Mouse (Mus musculus) large intestine, adult 2 months (tissue): ENCODE measurements around the gene Selenos. TPM values are rescaled to one million over a fixed set of nuclear protein-coding genes. Genes with fewer than 3 reads are reported as not detected.

Experiments
- DNase-seq: peaks from one replicate; pipeline ENCODE4 v3.0.0-alpha.2; 2012; ENCODE audit warnings: low read depth, low spot score
- WGBS: fragments of 180-500 bp; shearing (Covaris S2); methylation state at CpG from one replicate; pipeline ENCODE4 v1.1.7; 2018; 5-methylcytosine and 5-hydroxymethylcytosine counted together
- polyA plus RNA-seq: library from polyadenylated mRNA; depleted of rRNA; stranded (reverse); fragments of >200 nt; gene quantifications from 2 replicates; pipeline ENCODE4 v1.2.3, GENCODE M21; 2012

Gene Selenos
- polyA plus RNA-seq, 1 experiment: 84.3 TPM

GRCm38 (mm10) chr7:66113561-66113960 is 34.1 kb downstream of the Selenos start:
- WGBS: 83% methylated on average over 3 of the region's 3 CpGs
- no peak for DNase-seq

- WGBS: 79% methylated on average over 11 of the region's 11 CpGs
- DNase-seq: no peak
Observed at GRCm38 (mm10) chr7:66115821-66116343, 36.4 kb downstream of the Selenos start.

GRCm38 (mm10) chr7:66116906-66117482 is 37.5 kb downstream of the Selenos start:
- 51% methylated on average over 8 of the region's 8 CpGs for WGBS
- no peak for DNase-seq

GRCm38 (mm10) chr7:66118046-66118445 is 38.6 kb downstream of the Selenos start:
- DNase-seq: no peak
- 84% methylated on average over 3 of the region's 3 CpGs for WGBS

GRCm38 (mm10) chr7:66118796-66119195 is 39.3 kb downstream of the Selenos start:
- no peak for DNase-seq
- WGBS: 85% methylated on average over 7 of the region's 7 CpGs

GRCm38 (mm10) chr7:66120139-66120538 is 40.7 kb downstream of the Selenos start:
- no peak for DNase-seq
- 71% methylated on average over 1 of the region's 1 CpGs for WGBS

- 76% methylated on average over 7 of the region's 7 CpGs for WGBS
- DNase-seq: no peak
Observed at GRCm38 (mm10) chr7:66120702-66121396, 41.4 kb downstream of the Selenos start.

GRCm38 (mm10) chr7:66124551-66124968 is 45.1 kb downstream of the Selenos start:
- WGBS: 9% methylated on average over 11 of the region's 11 CpGs
- no peak for DNase-seq

GRCm38 (mm10) chr7:66125368-66125767 is 45.9 kb downstream of the Selenos start:
- no peak for DNase-seq
- WGBS: 86% methylated on average over 14 of the region's 14 CpGs

GRCm38 (mm10) chr7:66127951-66128645 is 48.6 kb downstream of the Selenos start:
- WGBS: 85% methylated on average over 4 of the region's 4 CpGs

GRCm38 (mm10) chr7:66128857-66129256 is 49.4 kb downstream of the Selenos start:
- no peak for DNase-seq
- 40% methylated on average over 3 of the region's 3 CpGs for WGBS

More at GRCm38 (mm10) chr7:66127951-66128645, 48.6 kb downstream of the Selenos start:
- no peak for DNase-seq

- WGBS: 85% methylated on average over 2 of the region's 2 CpGs
- no peak for DNase-seq
Observed at GRCm38 (mm10) chr7:66130296-66130695, 50.8 kb downstream of the Selenos start.

GRCm38 (mm10) chr7:66131776-66132421 is 52.5 kb downstream of the Selenos start:
- DNase-seq: no peak
- WGBS: 85% methylated on average over 4 of the region's 4 CpGs

GRCm38 (mm10) chr7:66134154-66134553 is 54.7 kb downstream of the Selenos start:
- DNase-seq: no peak
- WGBS: 90% methylated on average over 3 of the region's 3 CpGs

- 24% methylated on average over 3 of the region's 3 CpGs for WGBS
- DNase-seq: no peak
Observed at GRCm38 (mm10) chr7:66135644-66136043, 56.2 kb downstream of the Selenos start.

GRCm38 (mm10) chr7:66136187-66136586 is 56.7 kb downstream of the Selenos start:
- peak; percentile 29 for DNase-seq

- 85% methylated on average over 4 of the region's 4 CpGs for WGBS
- no peak for DNase-seq
Observed at GRCm38 (mm10) chr7:66137309-66137708, 57.9 kb downstream of the Selenos start.

- 42% methylated on average over 4 of the region's 4 CpGs for WGBS
- DNase-seq: no peak
Observed at GRCm38 (mm10) chr7:66138301-66138700, 58.9 kb downstream of the Selenos start.

GRCm38 (mm10) chr7:66138878-66139277 is 59.4 kb downstream of the Selenos start:
- 90% methylated on average over 5 of the region's 5 CpGs for WGBS
- no peak for DNase-seq
